Mouse (Mus musculus) kidney, embryonic 14.5 days (tissue): ENCODE measurements around the gene Fnbp1. TPM values are rescaled to one million over a fixed set of nuclear protein-coding genes. Genes with fewer than 3 reads are reported as not detected.

ENCODE experiments used
- ATAC-seq: fragments of 200-750 bp; cut with Nextera tagmentation; 2 replicates; pipeline ENCODE4 v1.8.0; 2017; ENCODE audit warnings: moderate number of reproducible peaks, mild to moderate bottlenecking, moderate TSS enrichment, moderate library complexity; ENCODE audit not compliant: low FRiP score, low TSS enrichment
- H3K27ac ChIP-seq: fragments of 300-500 bp; sonication (generic); 2 replicates; pipeline ENCODE4 v1.5.1; 2014; ENCODE audit warnings: low read depth, mild to moderate bottlenecking, low read length, moderate library complexity, mixed read lengths
- H3K27me3 ChIP-seq: fragments of 300-500 bp; sonication (generic); 2 replicates; pipeline ENCODE4 v1.6.1; 2014; ENCODE audit warnings: mild to moderate bottlenecking, low read length; ENCODE audit not compliant: control insufficient read depth, insufficient read depth
- H3K36me3 ChIP-seq: fragments of 300-500 bp; sonication (generic); 2 replicates; pipeline ENCODE4 v1.6.1; 2014; ENCODE audit warnings: low read length, mixed read lengths; ENCODE audit not compliant: control insufficient read depth, insufficient read depth
- H3K4me1 ChIP-seq: fragments of 300-500 bp; sonication (generic); 2 replicates; pipeline ENCODE4 v1.6.1; 2014; ENCODE audit warnings: low read length, mixed read lengths; ENCODE audit not compliant: control insufficient read depth, insufficient read depth
- H3K4me2 ChIP-seq: fragments of 300-500 bp; sonication (generic); replicated peaks from 2 replicates; pipeline ENCODE4 v1.6.1; 2014; ENCODE audit warnings: low read depth, mild to moderate bottlenecking, low read length
- H3K4me3 ChIP-seq: fragments of 300-500 bp; sonication (generic); 2 replicates; pipeline ENCODE4 v1.5.1; 2014; ENCODE audit warnings: mild to moderate bottlenecking, low read length
- H3K9ac ChIP-seq: fragments of 300-500 bp; sonication (generic); 2 replicates; pipeline ENCODE4 v1.6.1; 2014; ENCODE audit warnings: low read depth, mild to moderate bottlenecking, low read length, moderate library complexity
- H3K9me3 ChIP-seq: fragments of 300-500 bp; sonication (generic); 2 replicates; pipeline ENCODE4 v1.6.1; 2016; ENCODE audit warnings: low read length; ENCODE audit not compliant: control insufficient read depth
- WGBS: fragments of 180-500 bp; shearing (Covaris S2); extraction: QIAGEN DNeasy Blood & Tissue Kit; methylation state at CpG from one replicate; pipeline ENCODE4 v1.1.7; 2014; 5-methylcytosine and 5-hydroxymethylcytosine counted together
- polyA plus RNA-seq: library from polyadenylated mRNA; unstranded; fragments of >200 nt; fragmentation: Nextera tagmentation; extraction: Ambion mirVana; gene quantifications from 2 replicates; pipeline ENCODE4 v1.2.1, GENCODE M21; 2014

Gene Fnbp1
- polyA plus RNA-seq, 1 experiment from 2014 or later, result 24.1 TPM

- no peak for ATAC-seq
- Histone ChIP-seq H3K27ac (no peak overlapping the region), H3K9me3 (no peaks in the 10 kb centered on the region), H3K4me3 (no peak overlapping the region), H3K9ac (no peak overlapping the region), H3K4me1 (no peaks in the 10 kb centered on the region), H3K36me3 (no peaks in the 10 kb centered on the region; the same call in 1 of the 2 replicates), H3K4me2 (no peak overlapping the region), H3K27me3 (no peaks in the 10 kb centered on the region)
- WGBS, result 90% methylated on average over 4 of the region's 4 CpGs
Measured at GRCm38 (mm10) chr2:30994853-30995252, 147.0 kb downstream of the Fnbp1 start.

GRCm38 (mm10) chr2:30990221-30990620 lies 151.6 kb downstream of the Fnbp1 start:
- Histone ChIP-seq H3K27me3 (no peaks in the 10 kb centered on the region), H3K4me2 (no peak overlapping the region), H3K4me1 (no peaks in the 10 kb centered on the region), H3K36me3 (no peaks in the 10 kb centered on the region), H3K4me3 (no peak overlapping the region), H3K9ac (no peak overlapping the region), H3K27ac (no peak overlapping the region), H3K9me3 (no peaks in the 10 kb centered on the region)
- ATAC-seq, result no peak
- WGBS, result 61% methylated on average over 9 of the region's 9 CpGs

- WGBS, result 29% methylated on average over 17 of the region's 17 CpGs
- H3K36me3 ChIP-seq, result no peaks in the 10 kb centered on the region
- no peak overlapping the region for H3K4me2 ChIP-seq
- peaks cover 9% of the 10 kb centered on the region; the same call in 1 of the 2 replicates for H3K4me1 ChIP-seq
- no peaks in the 10 kb centered on the region for H3K27me3 ChIP-seq
- H3K27ac ChIP-seq, result no peak overlapping the region; the same call in 1 of the 2 replicates
- H3K4me3 ChIP-seq, result no peak overlapping the region
- no peak for ATAC-seq
- H3K9me3 ChIP-seq, result no peaks in the 10 kb centered on the region
- H3K9ac ChIP-seq, result no peak overlapping the region
Measured at GRCm38 (mm10) chr2:30985111-30986020, 156.4 kb downstream of the Fnbp1 start.

- peaks cover 14% of the 10 kb centered on the region for H3K36me3 ChIP-seq
- peak overlapping the region; percentile 51 for H3K9ac ChIP-seq
- H3K27ac ChIP-seq, result peak overlapping the region; percentile 30; the same call in 1 of the 2 replicates
- peak overlapping the region; percentile 89 for H3K4me3 ChIP-seq
- no peaks in the 10 kb centered on the region for H3K27me3 ChIP-seq
- peak overlapping the region; percentile 76 for H3K4me2 ChIP-seq
- 40% methylated on average over 7 of the region's 7 CpGs for WGBS
- no peak for ATAC-seq
- H3K4me1 ChIP-seq, result peaks cover 9% of the 10 kb centered on the region; the same call in 1 of the 2 replicates
- H3K9me3 ChIP-seq, result no peaks in the 10 kb centered on the region
Measured at GRCm38 (mm10) chr2:30983024-30983423, 158.8 kb downstream of the Fnbp1 start.

- Histone ChIP-seq H3K27ac (peak within 1 kb of the TSS; percentile 30; the same call in 1 of the 2 replicates), H3K4me2 (peak within 1 kb of the TSS; percentile 77), H3K9ac (peak within 1 kb of the TSS; percentile 51), H3K4me1 (peaks cover 9% of the 10 kb centered on the region; the same call in 1 of the 2 replicates), H3K4me3 (peak within 1 kb of the TSS; percentile 89), H3K9me3 (no peaks in the 10 kb centered on the region), H3K36me3 (peaks cover 23% of the 10 kb centered on the region), H3K27me3 (no peaks in the 10 kb centered on the region)
- peak; percentile 98 for ATAC-seq
- under 1% methylated on average over 66 of the region's 66 CpGs for WGBS
Measured at GRCm38 (mm10) chr2:30981790-30982513, 159.9 kb downstream of the Fnbp1 start, which contains the start of the genes BC005624 and Usp20. BC005624 (minus strand) TSS chr2:30982201. Usp20 (plus strand) TSS chr2:30982279.

Other genes with a start within 250 kb of the Fnbp1 start
- 6.1 and 7.2 TPM in 2 replicates for gene Ptges, start 212.1 kb downstream of the Fnbp1 start, polyA plus RNA-seq
- gene Tor1b, start 189.0 kb downstream of the Fnbp1 start, polyA plus RNA-seq, result 31.0 and 39.3 TPM in 2 replicates
- gene Tor1a, start 174.1 kb downstream of the Fnbp1 start, polyA plus RNA-seq, result 71.8 and 80.6 TPM in 2 replicates
- 48.7 and 52.7 TPM in 2 replicates for gene BC005624, start 159.8 kb downstream of the Fnbp1 start, polyA plus RNA-seq
- 8.7 and 12.5 TPM in 2 replicates for gene Usp20, start 159.7 kb downstream of the Fnbp1 start, polyA plus RNA-seq
- gene Gpr107, start 10.3 kb upstream of the Fnbp1 start, polyA plus RNA-seq, result 26.6 and 27.5 TPM in 2 replicates
- gene Ncs1, start 103.8 kb upstream of the Fnbp1 start, polyA plus RNA-seq, result 34.5 and 57.0 TPM in 2 replicates
- gene Hmcn2, start 172.4 kb upstream of the Fnbp1 start, polyA plus RNA-seq, result 0.10 TPM in 1 of 2 replicates, not detected in the other